ENCODE assay signal across 25 mouse cellular contexts in genomic region chr16:85797161-85797560, GRCm38 (mm10). TPM values are rescaled to one million over a fixed set of nuclear protein-coding genes. Genes with fewer than 3 reads are reported as not detected.
DNase-seq lines count a peak whose midpoint lies in the region; ATAC-seq and TF ChIP-seq lines count a peak whose summit lies in the region.
"Had no signal": no experiment of that assay in that cellular context is flagged by ENCODE, and none has a peak within 500 bp of the region (broad histone marks: within the 10 kb centered on the region; RNA-seq: fewer than 3 reads in every experiment).

No protein-coding gene starts in this region.

- peaks cover 37% of the 10 kb centered on the region for H3K4me1 ChIP-seq in heart, embryonic 13.5 days
- peaks cover 17% of the 10 kb centered on the region; the same call in 1 of the 2 replicates for H3K4me1 ChIP-seq in kidney, postnatal 0 days (replicated peaks; ENCODE audit: insufficient read depth, low read length)

- no peak for ATAC-seq in heart, embryonic 13.5 days (ENCODE audit: extremely low read depth, insufficient number of reproducible peaks, low FRiP score, low TSS enrichment)
- ATAC-seq in kidney, postnatal 0 days (replicated peaks; ENCODE audit: low FRiP score, low read depth) = no peak
- ATAC-seq: CD4-positive, CD25-positive, alpha-beta regulatory T cell, adult 4 months; forebrain, embryonic 13.5 days; forebrain, embryonic 16.5 days; hindbrain, postnatal 0 days; inflammation-experienced regulatory T-cells, adult 6 months had no signal

- TF ChIP-seq CTCF in kidney, postnatal 0 days (IDR thresholded peaks at IDR 0.05; ENCODE audit: low read depth) = no peak

- peaks cover 66% of the 10 kb centered on the region for H3K36me3 ChIP-seq in heart, embryonic 13.5 days
- peaks cover 48% of the 10 kb centered on the region for H3K36me3 ChIP-seq in kidney, postnatal 0 days (ENCODE audit: insufficient read depth, low read length)

- intact Hi-C loops in heart, postnatal 10 days (cut with DNase I) = no loop called here

- 89% methylated on average over 4 of the region's 4 CpGs for WGBS in heart, embryonic 13.5 days
- 92% methylated on average over 4 of the region's 4 CpGs for WGBS in kidney, postnatal 0 days

- peak overlapping the region; percentile 87 for H3K4me2 ChIP-seq in heart, embryonic 13.5 days
- H3K4me2 ChIP-seq in kidney, postnatal 0 days (ENCODE audit: low read length) = peak overlapping the region; percentile 75
- H3K4me2 ChIP-seq: embryonic facial prominence, embryonic 13.5 days; forebrain, embryonic 13.5 days; hindbrain, embryonic 14.5 days had no signal

- H3K9me3 ChIP-seq in heart, embryonic 13.5 days = no peaks in the 10 kb centered on the region
- H3K9me3 ChIP-seq in kidney, postnatal 0 days (replicated peaks; ENCODE audit: low read length) = no peaks in the 10 kb centered on the region
- H3K9me3 ChIP-seq: embryonic facial prominence, embryonic 13.5 days; forebrain, embryonic 10.5 days; forebrain, embryonic 13.5 days; heart, embryonic 12.5 days had no signal

- no peak overlapping the region for H3K27ac ChIP-seq in heart, embryonic 13.5 days (replicated peaks)
- 0 out of 2 replicates have a peak overlapping the region, but pooled peaks have one; percentile 31 for H3K27ac ChIP-seq in kidney, postnatal 0 days
- H3K27ac ChIP-seq: embryonic facial prominence, embryonic 13.5 days; forebrain, embryonic 10.5 days; forebrain, embryonic 13.5 days; hindbrain, embryonic 14.5 days; hindbrain, postnatal 0 days had no signal

- no peaks in the 10 kb centered on the region for H3K27me3 ChIP-seq in heart, embryonic 13.5 days (replicated peaks)
- no peaks in the 10 kb centered on the region for H3K27me3 ChIP-seq in kidney, postnatal 0 days (ENCODE audit: insufficient read depth, low read length)
- H3K27me3 ChIP-seq: embryonic facial prominence, embryonic 13.5 days; forebrain, embryonic 13.5 days; heart, embryonic 12.5 days had no signal

- H3K9ac ChIP-seq in heart, embryonic 13.5 days = no peak overlapping the region
- H3K9ac ChIP-seq in kidney, postnatal 0 days (ENCODE audit: low read depth, low read length) = no peak overlapping the region
- H3K9ac ChIP-seq: embryonic facial prominence, embryonic 13.5 days; forebrain, embryonic 13.5 days; heart, embryonic 12.5 days; hindbrain, embryonic 14.5 days had no signal

- H3K4me3 ChIP-seq in heart, embryonic 13.5 days = no peak overlapping the region
- H3K4me3 ChIP-seq in kidney, postnatal 0 days (replicated peaks; ENCODE audit: low read depth, low read length) = no peak overlapping the region
- H3K4me3 ChIP-seq: embryonic facial prominence, embryonic 13.5 days; forebrain, embryonic 10.5 days; forebrain, embryonic 13.5 days; heart, embryonic 12.5 days had no signal

- DNase-seq in heart, postnatal 10 days = no peak
- peak; percentile 68 for DNase-seq in kidney, adult 9 months
- DNase-seq in kidney, postnatal 36 days = no peak
- DNase-seq in kidney, postnatal 0 days (ENCODE audit: low spot score) = no peak
- DNase-seq in kidney, postnatal 10 days = no peak
- DNase-seq: adrenal gland, adult 2 months; adrenal gland, postnatal 14 days; cerebellum, adult 11 months; cerebellum, adult 2 months; cerebellum, adult 9-11 months; cerebellum, postnatal 25 days; gastrocnemius, postnatal 14 days; heart, adult 18-20 months; heart, postnatal 36 days had no signal

RNA-seq across cellular contexts. Expression of gene Adamts1, which starts 5.8 kb away (rescaled TPM):
- 52.0 and 53.6 TPM in 2 replicates for polyA plus RNA-seq in heart, embryonic 13.5 days (2015; fragmentation: Nextera tagmentation; extraction: Ambion mirVana)
- total RNA-seq in heart, postnatal 10 days (2021) = 10 to 100 TPM; 41.6 to 60.8 TPM
- polyA plus RNA-seq in kidney, postnatal 0 days (2015; fragmentation: Nextera tagmentation; extraction: Ambion mirVana) = 75.9 and 82.8 TPM in 2 replicates
- total RNA-seq: MEL had no signal
- polyA plus RNA-seq: CD4-positive, CD25-positive, alpha-beta regulatory T cell, adult 4 months; inflammation-experienced regulatory T-cells, adult 6 months had no signal
